Mouse (Mus musculus): ENCODE results near the gene Rbm15.

DNA sequence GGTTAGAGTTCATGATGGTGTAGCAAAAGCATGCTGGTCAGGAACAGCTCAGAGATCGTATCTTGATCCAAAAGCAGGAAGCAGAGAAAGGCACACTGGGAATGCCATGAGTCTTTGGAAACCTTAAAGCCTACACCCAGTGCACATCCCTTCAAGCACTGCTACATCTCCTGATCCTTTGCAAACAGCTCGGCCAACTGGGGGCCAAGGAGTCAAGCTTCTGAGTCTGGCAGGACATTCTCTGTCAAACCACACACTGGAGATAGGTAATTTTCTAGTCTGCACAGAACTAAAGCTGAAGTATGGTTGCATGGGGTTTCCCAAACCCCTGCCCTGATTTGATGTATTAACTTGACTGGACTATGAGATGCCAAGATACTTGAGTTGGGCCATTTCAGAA, 47.4 kb downstream of the Rbm15 start:
- no peak for TF ChIP-seq CTCF (IDR thresholded peaks at IDR 0.05; ENCODE audit: borderline replicate concordance, insufficient read depth, low read length)
- no peak for TF ChIP-seq POLR2A (IDR thresholded peaks at IDR 0.05; ENCODE audit: low read depth, low read length)
